Mouse (Mus musculus): ENCODE results near the gene Plekhg4.

DNA sequence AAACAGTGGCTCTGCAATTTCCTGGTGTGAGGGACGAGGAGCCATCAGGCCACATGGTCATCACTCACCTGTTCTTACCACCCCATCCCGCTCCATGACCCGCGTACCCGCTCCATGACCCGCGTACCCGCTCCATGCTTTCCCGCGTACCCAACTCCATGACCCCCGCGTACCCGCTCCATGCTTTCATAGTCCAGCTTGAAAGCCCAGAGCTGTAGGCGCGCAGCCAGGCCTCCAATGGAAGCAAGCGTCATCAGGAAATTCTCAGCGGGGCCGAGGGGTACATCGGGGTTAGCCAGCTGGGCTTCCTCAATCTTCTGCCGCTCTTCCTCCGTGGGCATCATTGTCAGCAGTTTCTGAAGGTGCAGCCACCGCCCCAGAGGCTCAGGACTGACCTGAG is 41.6 kb upstream of the Plekhg4 start:
- TF ChIP-seq CTCF (IDR thresholded peaks at IDR 0.05; ENCODE audit: insufficient read depth, low read depth, low read length), result no peak
- TF ChIP-seq POLR2A (IDR thresholded peaks at IDR 0.05; ENCODE audit: insufficient read depth, low read depth, low read length), result no peak

Measured in olfactory bulb, adult 2 months (tissue).